Mouse (Mus musculus) T-helper 2 cell (primary cell): ENCODE results near the gene Olfr1045.
"Not testable (repeated sequence)": the region's sequence is repeated elsewhere in the genome, so short reads cannot be mapped to it uniquely, and the experiment has no call there.

Source experiments
- in situ Hi-C: fragments of 300-600 bp; cut with MboI, MseI; formaldehyde crosslinking; loops from one replicate; pipeline ENCODE4 v1.15.1; 2025; ENCODE audit warnings: high pct_unique_total_duplicates

Gene Olfr1045

GRCm38 (mm10) chr2:86202909-86203308, at the start of gene Olfr1045:
Olfr1045 (minus strand) TSS chr2:86203009.
- in situ Hi-C loops = no loop called here

GRCm38 (mm10) chr2:86240189-86240588, 37.4 kb upstream of the Olfr1045 start, which contains the start of gene Olfr1048:
Olfr1048 (minus strand) TSS chr2:86240289.
- in situ Hi-C loops = no loop called here

GRCm38 (mm10) chr2:86231301-86231700, 28.5 kb upstream of the Olfr1045 start, which contains the start of gene Olfr1047:
Olfr1047 (minus strand) TSS chr2:86231401.
- in situ Hi-C loops = no loop called here

GRCm38 (mm10) chr2:86219214-86219613, 16.4 kb upstream of the Olfr1045 start, which contains the start of gene Olfr1046:
Olfr1046 (minus strand) TSS chr2:86219314.
- in situ Hi-C loops = no loop called here

GRCm38 (mm10) chr2:86195863-86196262, 6.9 kb downstream of the Olfr1045 start:
- in situ Hi-C loops = no loop called here

GRCm38 (mm10) chr2:86185583-86185982, 17.2 kb downstream of the Olfr1045 start, which contains the start of gene Olfr52:
Olfr52 (minus strand) TSS chr2:86185683.
- in situ Hi-C loops = no loop called here

GRCm38 (mm10) chr2:86179950-86180349, 22.9 kb downstream of the Olfr1045 start:
- in situ Hi-C loops = no loop called here

- in situ Hi-C loops = no loop called here
Observed at GRCm38 (mm10) chr2:86177720-86178119, 25.1 kb downstream of the Olfr1045 start, which contains the start of gene Olfr1044. Olfr1044 (minus strand) TSS chr2:86177820.

GRCm38 (mm10) chr2:86175422-86175821, 27.4 kb downstream of the Olfr1045 start:
- in situ Hi-C loops = not testable (repeated sequence)

- in situ Hi-C loops = no loop called here
Observed at GRCm38 (mm10) chr2:86167422-86167821, 35.4 kb downstream of the Olfr1045 start, which contains the start of gene Olfr1043. Olfr1043 (minus strand) TSS chr2:86167522.

GRCm38 (mm10) chr2:86161738-86162137, 41.1 kb downstream of the Olfr1045 start, which contains the start of gene Olfr1042:
Olfr1042 (minus strand) TSS chr2:86161838.
- in situ Hi-C loops = no loop called here

GRCm38 (mm10) chr2:86146632-86147031, 56.2 kb downstream of the Olfr1045 start, which contains the start of gene Olfr1040:
Olfr1040 (minus strand) TSS chr2:86146732.
- in situ Hi-C loops = no loop called here
